Comparison of ENCODE assay signal across 8 mouse cellular contexts in genomic region chr11:69579128-69580017, GRCm38 (mm10). TPM values are rescaled to one million over a fixed set of nuclear protein-coding genes. Genes with fewer than 3 reads are reported as not detected.
DNase-seq lines count a peak whose midpoint lies in the region; ATAC-seq lines count a peak whose summit lies in the region.

No protein-coding gene starts in this region.

- H3K27ac ChIP-seq in heart, embryonic 10.5 days, result peak overlapping the region; percentile 91
- H3K27ac ChIP-seq in kidney, embryonic 15.5 days, result peak overlapping the region; percentile 97

- H3K36me3 ChIP-seq in heart, embryonic 10.5 days, result peaks cover 29% of the 10 kb centered on the region
- H3K36me3 ChIP-seq in kidney, embryonic 15.5 days, result peaks cover 33% of the 10 kb centered on the region

- WGBS in heart, embryonic 10.5 days, result 3% methylated on average over 39 of the region's 39 CpGs
- WGBS in kidney, embryonic 15.5 days, result 2% methylated on average over 39 of the region's 39 CpGs

- H3K9me3 ChIP-seq in heart, embryonic 10.5 days, result no peaks in the 10 kb centered on the region
- H3K9me3 ChIP-seq in kidney, embryonic 15.5 days (replicated peaks), result no peaks in the 10 kb centered on the region

- peak overlapping the region; percentile 86 for H3K4me2 ChIP-seq in kidney, embryonic 15.5 days

- DNase-seq in B cell, adult 2 months, result peak; percentile 98
- DNase-seq in brain, adult 2 months (ENCODE audit: low read depth, low spot score), result peak; percentile 99
- DNase-seq in heart, embryonic 10.5 days (ENCODE audit: low spot score), result peak; percentile 99
- peak; percentile 95 for DNase-seq in liver
- peak; percentile 97 to 100 for DNase-seq in spleen, postnatal 4 days (ENCODE audit: low spot score in 2 of 2)

- H3K4me3 ChIP-seq in heart, embryonic 10.5 days, result peak overlapping the region; percentile 70
- H3K4me3 ChIP-seq in kidney, embryonic 15.5 days (replicated peaks), result peak overlapping the region; percentile 66

- no peaks in the 10 kb centered on the region for H3K27me3 ChIP-seq in heart, embryonic 10.5 days (ENCODE audit: insufficient read depth, poor library complexity, severe bottlenecking)
- H3K27me3 ChIP-seq in kidney, embryonic 15.5 days, result no peaks in the 10 kb centered on the region

- H3K4me1 ChIP-seq in heart, embryonic 10.5 days, result peaks cover 43% of the 10 kb centered on the region
- H3K4me1 ChIP-seq in kidney, embryonic 15.5 days, result peaks cover 46% of the 10 kb centered on the region

- peak overlapping the region; percentile 81 for H3K9ac ChIP-seq in kidney, embryonic 15.5 days

- ATAC-seq in erythroblast, adult 5-6 weeks (replicated peaks; ENCODE audit: low FRiP score, poor library complexity, severe bottlenecking), result peak; percentile 65
- peak; percentile 94 for ATAC-seq in kidney, embryonic 15.5 days (replicated peaks; ENCODE audit: low FRiP score)
- peak; percentile 63 for ATAC-seq in monocyte, adult 5-6 weeks (replicated peaks; ENCODE audit: insufficient number of reproducible peaks, low FRiP score, low TSS enrichment, poor library complexity, severe bottlenecking)

RNA-seq across cellular contexts. Expression of gene Wrap53, which starts 0.7 kb away (rescaled TPM):
- 18.4 and 21.3 TPM in 2 replicates for total RNA-seq in erythroblast, adult 5-6 weeks (2015; ENCODE audit: low replicate concordance)
- 7.7 and 8.9 TPM in 2 replicates for total RNA-seq in erythroblast, adult 5-6 weeks (2017; ENCODE audit: low replicate concordance)
- polyA plus RNA-seq in heart, embryonic 10.5 days (2016; fragmentation: Nextera tagmentation; extraction: Ambion mirVana), result 27.2 and 32.4 TPM in 2 replicates
- 26.6 and 27.9 TPM in 2 replicates for polyA plus RNA-seq in kidney, embryonic 15.5 days (2015; fragmentation: Nextera tagmentation; extraction: Ambion mirVana)
- total RNA-seq in monocyte, adult 5-6 weeks (2017), result 2.8 to 9.4 TPM (median 3.8 TPM) in 3 replicates

RNA-seq across cellular contexts. Expression of gene Trp53, which starts 0.8 kb away (rescaled TPM):
- total RNA-seq in erythroblast, adult 5-6 weeks (2015; ENCODE audit: low replicate concordance), result 44.6 and 56.8 TPM in 2 replicates
- total RNA-seq in erythroblast, adult 5-6 weeks (2017; ENCODE audit: low replicate concordance), result 25.1 and 28.0 TPM in 2 replicates
- polyA plus RNA-seq in heart, embryonic 10.5 days (2016; fragmentation: Nextera tagmentation; extraction: Ambion mirVana), result 104 and 161 TPM in 2 replicates
- 175 and 195 TPM in 2 replicates for polyA plus RNA-seq in kidney, embryonic 15.5 days (2015; fragmentation: Nextera tagmentation; extraction: Ambion mirVana)
- total RNA-seq in monocyte, adult 5-6 weeks (2017), result 11.9 to 26.9 TPM (median 24.5 TPM) in 3 replicates

RNA-seq across cellular contexts. Expression of gene Efnb3, which starts 19.4 kb away (rescaled TPM):
- total RNA-seq in erythroblast, adult 5-6 weeks (2015; ENCODE audit: low replicate concordance), result 1.2 TPM in 1 of 2 replicates, not detected in the other
- 1.3 and 2.2 TPM in 2 replicates for total RNA-seq in erythroblast, adult 5-6 weeks (2017; ENCODE audit: low replicate concordance)
- polyA plus RNA-seq in heart, embryonic 10.5 days (2016; fragmentation: Nextera tagmentation; extraction: Ambion mirVana), result 61.0 and 89.9 TPM in 2 replicates
- polyA plus RNA-seq in kidney, embryonic 15.5 days (2015; fragmentation: Nextera tagmentation; extraction: Ambion mirVana), result 11.9 and 14.3 TPM in 2 replicates
- 0.49 to 0.96 TPM in 2 of 3 replicates, not detected in the other for total RNA-seq in monocyte, adult 5-6 weeks (2017)

RNA-seq across cellular contexts. Expression of gene Atp1b2, which starts 26.4 kb away (rescaled TPM):
- 10.6 and 24.0 TPM in 2 replicates for total RNA-seq in erythroblast, adult 5-6 weeks (2015; ENCODE audit: low replicate concordance)
- total RNA-seq in erythroblast, adult 5-6 weeks (2017; ENCODE audit: low replicate concordance), result 1.2 and 4.0 TPM in 2 replicates
- 15.6 and 24.1 TPM in 2 replicates for polyA plus RNA-seq in heart, embryonic 10.5 days (2016; fragmentation: Nextera tagmentation; extraction: Ambion mirVana)
- polyA plus RNA-seq in kidney, embryonic 15.5 days (2015; fragmentation: Nextera tagmentation; extraction: Ambion mirVana), result 11.2 and 13.5 TPM in 2 replicates
- not detected in 3 replicates for total RNA-seq in monocyte, adult 5-6 weeks (2017)

RNA-seq across cellular contexts. Expression of gene Dnah2, which starts 30.5 kb away (rescaled TPM):
- not detected in 2 replicates for total RNA-seq in erythroblast, adult 5-6 weeks (2015; ENCODE audit: low replicate concordance)
- total RNA-seq in erythroblast, adult 5-6 weeks (2017; ENCODE audit: low replicate concordance), result not detected in 2 replicates
- polyA plus RNA-seq in heart, embryonic 10.5 days (2016; fragmentation: Nextera tagmentation; extraction: Ambion mirVana), result 0.18 and 0.95 TPM in 2 replicates
- 0.73 and 0.87 TPM in 2 replicates for polyA plus RNA-seq in kidney, embryonic 15.5 days (2015; fragmentation: Nextera tagmentation; extraction: Ambion mirVana)
- total RNA-seq in monocyte, adult 5-6 weeks (2017), result 1.4 to 6.4 TPM (median 4.7 TPM) in 3 replicates

Comparison
In these comparisons a context has a peak if more than half of its experiments do, and no peak if none do; other contexts are left out.
1. Peak in every context shown above with its lines: DNase-seq, ATAC-seq, H3K4me3 ChIP-seq and H3K27ac ChIP-seq.